Mouse (Mus musculus): ENCODE measurements around the gene Dtnb. TPM values are rescaled to one million over a fixed set of nuclear protein-coding genes. Genes with fewer than 3 reads are reported as not detected.

The Dtnb gene
- polyA plus RNA-seq, 1 experiment from 2014 or later = 32.6 TPM

- DNase-seq (ENCODE audit: low spot score) (no peak), ATAC-seq (replicated peaks; ENCODE audit: low FRiP score, low TSS enrichment, low read depth) (no peak)
- no peaks in the 10 kb centered on the region for H3K27me3 ChIP-seq (replicated peaks; ENCODE audit: control insufficient read depth, insufficient read depth, low read length)
- no peaks in the 10 kb centered on the region for H3K9me3 ChIP-seq (ENCODE audit: control insufficient read depth, low read length)
- H3K4me3 ChIP-seq (ENCODE audit: low read depth, low read length) = no peak overlapping the region
- 97% methylated on average over 8 of the region's 8 CpGs for WGBS
- H3K4me2 ChIP-seq (ENCODE audit: low read length) = no peak overlapping the region
- peaks cover 3% of the 10 kb centered on the region; the same call in 1 of the 2 replicates for H3K36me3 ChIP-seq (ENCODE audit: control insufficient read depth, insufficient read depth, low read length)
- no peak overlapping the region for H3K9ac ChIP-seq (ENCODE audit: low read length)
- no peak overlapping the region for H3K27ac ChIP-seq (ENCODE audit: low read depth)
- no peaks in the 10 kb centered on the region for H3K4me1 ChIP-seq (replicated peaks; ENCODE audit: control insufficient read depth, insufficient read depth, low read length)
These were observed 42.9 kb downstream of the Dtnb start for GRCm38 (mm10) chr12:3615041-3615440.

- H3K4me3 ChIP-seq (ENCODE audit: low read depth, low read length) = no peak overlapping the region
- ATAC-seq (replicated peaks; ENCODE audit: low FRiP score, low TSS enrichment, low read depth) = no peak
- no peak for DNase-seq (ENCODE audit: low spot score)
- no peaks in the 10 kb centered on the region for H3K27me3 ChIP-seq (replicated peaks; ENCODE audit: control insufficient read depth, insufficient read depth, low read length)
- H3K27ac ChIP-seq (ENCODE audit: low read depth) = no peak overlapping the region
- H3K36me3 ChIP-seq (ENCODE audit: control insufficient read depth, insufficient read depth, low read length) = peaks cover 3% of the 10 kb centered on the region; the same call in 1 of the 2 replicates
- no peaks in the 10 kb centered on the region for H3K4me1 ChIP-seq (replicated peaks; ENCODE audit: control insufficient read depth, insufficient read depth, low read length)
- no peak overlapping the region for H3K9ac ChIP-seq (ENCODE audit: low read length)
- WGBS = 86% methylated on average over 7 of the region's 7 CpGs
- no peak overlapping the region for H3K4me2 ChIP-seq (ENCODE audit: low read length)
- H3K9me3 ChIP-seq (ENCODE audit: control insufficient read depth, low read length) = no peaks in the 10 kb centered on the region
These were observed 46.2 kb downstream of the Dtnb start for GRCm38 (mm10) chr12:3618144-3619020.

- H3K27me3 ChIP-seq (replicated peaks; ENCODE audit: control insufficient read depth, insufficient read depth, low read length) = no peaks in the 10 kb centered on the region
- H3K27ac ChIP-seq (ENCODE audit: low read depth) = no peak overlapping the region
- DNase-seq (ENCODE audit: low spot score) (no peak), ATAC-seq (replicated peaks; ENCODE audit: low FRiP score, low TSS enrichment, low read depth) (no peak)
- H3K9me3 ChIP-seq (ENCODE audit: control insufficient read depth, low read length) = no peaks in the 10 kb centered on the region
- no peak overlapping the region for H3K4me3 ChIP-seq (ENCODE audit: low read depth, low read length)
- no peak overlapping the region for H3K4me2 ChIP-seq (ENCODE audit: low read length)
- no peaks in the 10 kb centered on the region for H3K4me1 ChIP-seq (replicated peaks; ENCODE audit: control insufficient read depth, insufficient read depth, low read length)
- peaks cover 3% of the 10 kb centered on the region; the same call in 1 of the 2 replicates for H3K36me3 ChIP-seq (ENCODE audit: control insufficient read depth, insufficient read depth, low read length)
- no peak overlapping the region for H3K9ac ChIP-seq (ENCODE audit: low read length)
- 98% methylated on average over 3 of the region's 3 CpGs for WGBS
These were observed 46.8 kb downstream of the Dtnb start for GRCm38 (mm10) chr12:3619021-3619367.

GRCm38 (mm10) chr12:3626880-3627279 lies 54.7 kb downstream of the Dtnb start:
- WGBS = 62% methylated on average over 4 of the region's 4 CpGs
- no peak overlapping the region for H3K4me2 ChIP-seq (ENCODE audit: low read length)
- no peaks in the 10 kb centered on the region for H3K36me3 ChIP-seq (ENCODE audit: control insufficient read depth, insufficient read depth, low read length)
- H3K27me3 ChIP-seq (replicated peaks; ENCODE audit: control insufficient read depth, insufficient read depth, low read length) = no peaks in the 10 kb centered on the region
- no peak overlapping the region for H3K27ac ChIP-seq (ENCODE audit: low read depth)
- H3K4me3 ChIP-seq (ENCODE audit: low read depth, low read length) = no peak overlapping the region
- no peak overlapping the region for H3K9ac ChIP-seq (ENCODE audit: low read length)
- no peak for DNase-seq (ENCODE audit: low spot score)
- H3K9me3 ChIP-seq (ENCODE audit: control insufficient read depth, low read length) = no peaks in the 10 kb centered on the region
- ATAC-seq (replicated peaks; ENCODE audit: low FRiP score, low TSS enrichment, low read depth) = no peak
- H3K4me1 ChIP-seq (replicated peaks; ENCODE audit: control insufficient read depth, insufficient read depth, low read length) = no peaks in the 10 kb centered on the region

- H3K9ac ChIP-seq (ENCODE audit: low read length) = no peak overlapping the region
- no peak overlapping the region for H3K4me3 ChIP-seq (ENCODE audit: low read depth, low read length)
- 0 out of 2 replicates have a peak, but pooled peaks cover 3% of the 10 kb centered on the region for H3K36me3 ChIP-seq (ENCODE audit: control insufficient read depth, insufficient read depth, low read length)
- H3K4me1 ChIP-seq (replicated peaks; ENCODE audit: control insufficient read depth, insufficient read depth, low read length) = no peaks in the 10 kb centered on the region
- H3K27me3 ChIP-seq (replicated peaks; ENCODE audit: control insufficient read depth, insufficient read depth, low read length) = no peaks in the 10 kb centered on the region
- no peaks in the 10 kb centered on the region for H3K9me3 ChIP-seq (ENCODE audit: control insufficient read depth, low read length)
- no peak overlapping the region for H3K27ac ChIP-seq (ENCODE audit: low read depth)
- no peak for DNase-seq (ENCODE audit: low spot score)
- no peak overlapping the region for H3K4me2 ChIP-seq (ENCODE audit: low read length)
- no peak for ATAC-seq (replicated peaks; ENCODE audit: low FRiP score, low TSS enrichment, low read depth)
- WGBS = 53% methylated on average over 3 of the region's 3 CpGs
These were observed 69.8 kb downstream of the Dtnb start for GRCm38 (mm10) chr12:3641931-3642330.

- ATAC-seq (replicated peaks; ENCODE audit: low FRiP score, low TSS enrichment, low read depth) = no peak
- Histone ChIP-seq H3K9ac (ENCODE audit: low read length) (no peak overlapping the region), H3K4me3 (ENCODE audit: low read depth, low read length) (no peak overlapping the region), H3K4me2 (ENCODE audit: low read length) (no peak overlapping the region), H3K36me3 (ENCODE audit: control insufficient read depth, insufficient read depth, low read length) (peaks cover 3% of the 10 kb centered on the region; the same call in 1 of the 2 replicates), H3K9me3 (ENCODE audit: control insufficient read depth, low read length) (no peaks in the 10 kb centered on the region), H3K27ac (ENCODE audit: low read depth) (no peak overlapping the region), H3K27me3 (replicated peaks; ENCODE audit: control insufficient read depth, insufficient read depth, low read length) (no peaks in the 10 kb centered on the region), H3K4me1 (replicated peaks; ENCODE audit: control insufficient read depth, insufficient read depth, low read length) (no peaks in the 10 kb centered on the region)
- no peak for DNase-seq (ENCODE audit: low spot score)
- 69% methylated on average over 7 of the region's 7 CpGs for WGBS
These were observed 84.6 kb downstream of the Dtnb start for GRCm38 (mm10) chr12:3656799-3657198.

GRCm38 (mm10) chr12:3657234-3657633 lies 85.1 kb downstream of the Dtnb start:
- Histone ChIP-seq H3K9me3 (ENCODE audit: control insufficient read depth, low read length) (no peaks in the 10 kb centered on the region), H3K36me3 (ENCODE audit: control insufficient read depth, insufficient read depth, low read length) (peaks cover 3% of the 10 kb centered on the region; the same call in 1 of the 2 replicates), H3K4me1 (replicated peaks; ENCODE audit: control insufficient read depth, insufficient read depth, low read length) (no peaks in the 10 kb centered on the region), H3K27me3 (replicated peaks; ENCODE audit: control insufficient read depth, insufficient read depth, low read length) (no peaks in the 10 kb centered on the region), H3K4me3 (ENCODE audit: low read depth, low read length) (no peak overlapping the region), H3K9ac (ENCODE audit: low read length) (no peak overlapping the region), H3K4me2 (ENCODE audit: low read length) (no peak overlapping the region), H3K27ac (ENCODE audit: low read depth) (no peak overlapping the region)
- DNase-seq (ENCODE audit: low spot score) (no peak), ATAC-seq (replicated peaks; ENCODE audit: low FRiP score, low TSS enrichment, low read depth) (no peak)
- 90% methylated on average over 4 of the region's 4 CpGs for WGBS

GRCm38 (mm10) chr12:3657786-3658185 lies 85.6 kb downstream of the Dtnb start:
- H3K9me3 ChIP-seq (ENCODE audit: control insufficient read depth, low read length) = no peaks in the 10 kb centered on the region
- H3K36me3 ChIP-seq (ENCODE audit: control insufficient read depth, insufficient read depth, low read length) = peaks cover 3% of the 10 kb centered on the region; the same call in 1 of the 2 replicates
- no peaks in the 10 kb centered on the region for H3K4me1 ChIP-seq (replicated peaks; ENCODE audit: control insufficient read depth, insufficient read depth, low read length)
- no peak overlapping the region for H3K4me3 ChIP-seq (ENCODE audit: low read depth, low read length)
- H3K9ac ChIP-seq (ENCODE audit: low read length) = no peak overlapping the region
- 78% methylated on average over 10 of the region's 10 CpGs for WGBS
- ATAC-seq (replicated peaks; ENCODE audit: low FRiP score, low TSS enrichment, low read depth) = no peak
- DNase-seq (ENCODE audit: low spot score) = no peak
- H3K27ac ChIP-seq (ENCODE audit: low read depth) = no peak overlapping the region
- no peak overlapping the region for H3K4me2 ChIP-seq (ENCODE audit: low read length)
- H3K27me3 ChIP-seq (replicated peaks; ENCODE audit: control insufficient read depth, insufficient read depth, low read length) = no peaks in the 10 kb centered on the region
